Mouse (Mus musculus) lung, postnatal 4 days (tissue): ENCODE data around the gene Nupr1l.

Experiments used
- DNase-seq, 2 experiments: peaks; one replicate each; pipeline ENCODE4 v3.0.0; 2021

The Nupr1l gene

GRCm38 (mm10) chr5:129918065-129918651 is 9.8 kb downstream of the Nupr1l start:
- no peak for DNase-seq

DNA sequence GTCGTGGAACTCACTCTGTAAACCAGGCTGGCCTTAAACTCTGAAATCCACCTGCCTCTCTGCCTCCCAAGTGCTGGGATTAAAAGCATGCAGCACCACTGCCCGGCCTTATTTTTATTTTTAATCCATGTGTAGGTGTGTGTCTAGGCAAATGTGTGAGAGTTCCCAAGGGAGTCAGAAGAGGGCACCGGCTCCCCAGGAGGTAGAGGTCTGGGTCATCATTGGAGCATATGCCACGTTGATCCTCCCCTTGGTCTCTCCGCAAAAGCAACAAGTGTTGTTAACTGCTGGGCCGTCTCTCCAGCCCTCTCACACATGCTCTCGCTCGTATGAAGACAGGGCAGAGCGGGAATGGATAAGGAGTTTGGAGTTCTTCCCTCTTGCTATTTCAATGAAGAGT is 10.4 kb downstream of the Nupr1l start:
- no peak for DNase-seq

DNA sequence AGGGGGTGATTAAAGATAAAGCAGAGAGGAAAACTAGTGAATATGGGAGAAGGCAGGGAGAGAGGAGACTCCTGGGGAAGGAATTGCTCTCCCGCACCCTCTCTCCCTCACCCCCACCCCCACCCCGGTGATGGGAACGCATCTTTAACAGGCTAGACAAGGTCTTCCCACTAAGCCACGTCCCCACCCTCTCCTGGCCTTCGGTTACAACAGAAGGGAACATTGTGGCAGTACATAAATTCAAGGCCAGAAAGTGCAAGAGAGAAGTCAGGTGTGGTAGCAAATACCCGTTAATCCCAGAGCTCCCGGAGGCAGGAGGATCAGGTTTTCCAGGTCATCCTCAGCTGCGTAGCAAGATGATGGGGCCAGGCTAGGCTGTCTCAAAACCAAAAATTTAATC is 11.0 kb downstream of the Nupr1l start:
- no peak for DNase-seq

- no peak for DNase-seq
These were observed 13.6 kb downstream of the Nupr1l start for GRCm38 (mm10) chr5:129921972-129922371.

- DNase-seq: no peak
These were observed 16.6 kb downstream of the Nupr1l start for GRCm38 (mm10) chr5:129924820-129925452.

DNA sequence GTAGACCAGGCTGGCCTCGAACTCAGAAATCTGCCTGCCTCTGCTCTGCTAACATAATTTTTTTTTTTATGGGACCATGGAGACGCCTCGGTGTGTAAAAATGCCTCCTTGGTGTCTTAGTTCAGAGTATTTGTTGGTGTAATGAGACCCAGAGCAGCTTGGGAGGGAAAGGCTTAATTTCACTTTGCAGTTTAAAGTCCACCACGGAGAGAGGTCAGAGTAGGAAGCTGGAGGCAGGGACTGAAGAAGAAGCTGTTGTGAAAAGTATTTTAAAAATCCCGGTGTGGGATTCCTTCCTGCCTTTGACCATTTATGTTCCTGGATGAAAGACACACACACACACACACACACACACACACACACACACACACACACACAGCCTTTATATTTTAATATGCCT is 17.6 kb downstream of the Nupr1l start:
- DNase-seq: no peak

GRCm38 (mm10) chr5:129929924-129930855 is 21.9 kb downstream of the Nupr1l start:
- DNase-seq: peak; percentile 54 to 67

- DNase-seq: no peak
These were observed 28.6 kb downstream of the Nupr1l start for GRCm38 (mm10) chr5:129936941-129937340.

GRCm38 (mm10) chr5:129940281-129940680 is 31.9 kb downstream of the Nupr1l start:
- DNase-seq: no peak

- DNase-seq: no peak
These were observed 32.6 kb downstream of the Nupr1l start for GRCm38 (mm10) chr5:129940736-129941494.

- peak; percentile 98 to 99 for DNase-seq
These were observed 33.2 kb downstream of the Nupr1l start, which contains the start of gene Vkorc1l1 for GRCm38 (mm10) chr5:129941495-129942045. Gene Vkorc1l1 (plus strand): TSS chr5:129941970.

DNA sequence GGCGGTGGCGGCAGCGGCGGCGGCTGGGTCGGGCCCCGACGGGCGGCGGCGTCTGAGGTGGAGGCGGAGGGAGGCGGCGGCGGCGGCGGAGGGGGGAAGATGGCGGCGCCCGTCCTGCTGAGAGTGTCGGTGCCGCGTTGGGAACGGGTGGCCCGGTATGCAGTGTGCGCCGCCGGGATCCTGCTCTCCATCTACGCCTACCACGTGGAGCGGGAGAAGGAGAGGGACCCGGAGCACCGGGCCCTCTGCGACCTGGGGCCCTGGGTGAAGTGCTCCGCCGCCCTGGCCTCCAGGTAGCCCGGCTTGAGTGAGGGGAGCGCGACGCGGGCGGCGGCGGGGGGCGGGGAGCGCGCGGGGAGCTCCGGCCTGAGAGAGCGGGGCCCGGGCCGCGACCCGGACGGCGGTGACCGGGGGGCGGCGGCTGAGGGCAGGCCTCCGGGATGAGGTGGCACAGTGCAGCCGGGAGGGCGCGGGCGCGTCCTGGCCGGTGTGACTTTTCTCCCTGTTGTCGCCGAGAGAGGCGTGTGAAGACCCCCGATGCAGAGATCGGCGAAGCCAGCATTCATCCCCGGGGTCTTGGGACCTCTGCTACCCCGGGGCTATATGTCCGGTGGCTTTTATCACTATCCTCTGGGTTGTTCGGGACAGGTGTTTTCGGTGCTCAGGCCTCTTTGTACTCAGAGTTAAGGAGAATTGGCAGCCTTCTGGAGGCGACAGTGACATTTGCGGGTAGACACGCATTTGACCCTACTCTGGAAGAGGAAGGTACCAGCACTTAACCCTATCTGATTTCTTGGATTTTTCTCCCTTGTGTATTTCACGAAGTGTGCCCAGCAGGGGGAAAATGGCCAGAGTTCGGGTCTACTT is 34.0 kb downstream of the Nupr1l start:
- DNase-seq: peak; percentile 53 to 60

DNA sequence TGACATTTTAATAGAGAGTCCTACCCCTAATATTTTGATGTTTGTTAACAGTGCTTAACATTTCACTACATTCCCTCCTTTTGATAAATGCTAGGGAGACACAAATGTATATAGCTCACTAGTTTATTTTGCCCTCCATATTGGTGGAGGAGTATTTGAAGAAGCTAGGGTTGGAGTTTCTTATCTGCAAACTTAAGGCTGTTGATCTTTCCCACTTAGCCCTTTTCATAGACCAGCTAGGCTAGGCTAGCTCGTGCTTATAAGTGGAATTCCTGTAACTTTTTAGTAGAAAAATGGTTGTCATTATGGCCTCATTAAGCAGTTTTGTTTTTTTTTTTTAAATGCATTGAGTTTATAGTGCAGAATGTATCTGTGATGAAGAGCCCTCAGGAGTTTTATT is 35.1 kb downstream of the Nupr1l start:
- DNase-seq: no peak

DNA sequence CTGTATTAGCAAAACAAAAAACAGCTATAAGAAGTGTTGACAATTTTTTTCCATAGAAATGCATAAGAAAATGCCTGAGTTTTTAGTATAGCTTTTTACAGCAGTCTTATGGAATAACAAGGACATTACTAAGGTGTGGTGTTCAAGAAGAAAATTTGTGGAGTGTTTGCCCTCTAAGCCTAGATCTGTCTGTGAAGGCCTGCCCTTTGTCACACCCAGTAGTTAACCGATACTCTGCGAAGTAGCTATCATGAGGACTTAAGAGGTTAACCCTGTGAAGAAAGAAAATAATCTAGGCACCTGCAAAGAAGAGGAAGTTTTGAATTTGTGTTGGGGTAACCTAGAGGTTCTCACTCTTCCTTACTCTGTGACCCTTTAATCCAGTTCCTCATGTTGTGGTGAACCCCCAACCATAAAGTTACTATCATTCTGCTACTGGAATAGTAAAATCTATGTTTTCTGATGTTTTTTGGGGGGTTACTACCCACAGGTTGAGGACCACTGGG is 39.2 kb downstream of the Nupr1l start:
- DNase-seq: no peak

DNA sequence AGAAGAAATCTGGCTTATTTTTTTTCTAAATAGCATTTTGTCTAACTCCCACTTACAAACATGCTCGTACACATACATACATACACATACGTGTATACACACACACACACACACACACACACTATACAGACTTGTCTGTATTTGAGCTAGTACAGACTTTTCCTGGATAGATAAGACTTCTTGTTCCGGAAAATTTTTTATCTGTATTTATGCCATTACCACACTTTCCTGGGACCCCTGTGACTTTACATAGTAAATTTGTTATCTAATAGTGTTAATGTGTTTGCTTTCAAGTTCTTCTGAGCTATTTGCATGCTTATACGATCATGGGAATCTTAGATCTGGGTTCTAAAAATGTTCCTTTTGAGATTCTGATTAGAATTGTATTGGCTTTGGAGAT is 43.8 kb downstream of the Nupr1l start:
- DNase-seq: no peak

- no peak for DNase-seq
These were observed 46.3 kb downstream of the Nupr1l start for GRCm38 (mm10) chr5:129954473-129955254.

GRCm38 (mm10) chr5:129955792-129956191 is 47.5 kb downstream of the Nupr1l start:
- DNase-seq: no peak

GRCm38 (mm10) chr5:129963224-129963623 is 54.9 kb downstream of the Nupr1l start:
- DNase-seq: no peak
